Mouse (Mus musculus) liver, embryonic 11.5 days (tissue): ENCODE data around the gene Il22ra1. TPM values are rescaled to one million over a fixed set of nuclear protein-coding genes. Genes with fewer than 3 reads are reported as not detected.

ENCODE experiments used
- ATAC-seq: fragments of 200-750 bp; cut with Nextera tagmentation; replicated peaks from 2 replicates; pipeline ENCODE4 v1.8.0; 2017; ENCODE audit warnings: moderate number of reproducible peaks, mild to moderate bottlenecking, moderate TSS enrichment, moderate library complexity; ENCODE audit not compliant: low FRiP score
- DNase-seq: peaks from one replicate; pipeline ENCODE4 v3.0.0-alpha.2; 2017; ENCODE audit warnings: low spot score
- H3K27ac ChIP-seq: fragments of 300-500 bp; sonication (generic); 2 replicates; pipeline ENCODE4 v1.5.1; 2014; ENCODE audit warnings: mild to moderate bottlenecking, low read depth, low read length, control low read depth
- H3K27me3 ChIP-seq: fragments of 300-500 bp; sonication (generic); replicated peaks from 2 replicates; pipeline ENCODE4 v1.6.1; 2014; ENCODE audit warnings: low read length, mixed read lengths; ENCODE audit not compliant: control insufficient read depth, insufficient read depth
- H3K36me3 ChIP-seq: fragments of 300-500 bp; sonication (generic); 2 replicates; pipeline ENCODE4 v1.6.1; 2014; ENCODE audit warnings: mild to moderate bottlenecking, low read length, moderate library complexity, mixed read lengths; ENCODE audit not compliant: control insufficient read depth, insufficient read depth
- H3K4me1 ChIP-seq: fragments of 300-500 bp; sonication (generic); replicated peaks from 2 replicates; pipeline ENCODE4 v1.6.1; 2014; ENCODE audit warnings: low read length, mixed read lengths; ENCODE audit not compliant: control insufficient read depth, insufficient read depth
- H3K4me2 ChIP-seq: fragments of 300-500 bp; sonication (generic); 2 replicates; pipeline ENCODE4 v1.6.1; 2014; ENCODE audit warnings: mild to moderate bottlenecking, control low read depth, moderate library complexity
- H3K4me3 ChIP-seq: fragments of 300-500 bp; sonication (generic); 2 replicates; pipeline ENCODE4 v1.5.1; 2014; ENCODE audit warnings: low read depth, low read length, control low read depth
- H3K9ac ChIP-seq: fragments of 300-500 bp; sonication (generic); 2 replicates; pipeline ENCODE4 v1.6.1; 2014; ENCODE audit warnings: low read depth, low read length, control low read depth
- H3K9me3 ChIP-seq: fragments of 300-500 bp; sonication (generic); 2 replicates; pipeline ENCODE4 v1.6.1; 2016; ENCODE audit warnings: low read length, inconsistent platforms, mixed read lengths; ENCODE audit not compliant: control insufficient read depth
- WGBS: fragments of 180-500 bp; shearing (Covaris S2); extraction: QIAGEN DNeasy Blood & Tissue Kit; methylation state at CpG from one replicate; pipeline ENCODE4 v1.1.7; 2014; 5-methylcytosine and 5-hydroxymethylcytosine counted together
- polyA plus RNA-seq: library from polyadenylated mRNA; unstranded; fragments of >200 nt; fragmentation: Nextera tagmentation; extraction: Ambion mirVana; gene quantifications from 2 replicates; pipeline ENCODE4 v1.2.1, GENCODE M21; 2014

Gene Il22ra1
- polyA plus RNA-seq, 1 experiment from 2014 or later: 0.10 TPM

DNA sequence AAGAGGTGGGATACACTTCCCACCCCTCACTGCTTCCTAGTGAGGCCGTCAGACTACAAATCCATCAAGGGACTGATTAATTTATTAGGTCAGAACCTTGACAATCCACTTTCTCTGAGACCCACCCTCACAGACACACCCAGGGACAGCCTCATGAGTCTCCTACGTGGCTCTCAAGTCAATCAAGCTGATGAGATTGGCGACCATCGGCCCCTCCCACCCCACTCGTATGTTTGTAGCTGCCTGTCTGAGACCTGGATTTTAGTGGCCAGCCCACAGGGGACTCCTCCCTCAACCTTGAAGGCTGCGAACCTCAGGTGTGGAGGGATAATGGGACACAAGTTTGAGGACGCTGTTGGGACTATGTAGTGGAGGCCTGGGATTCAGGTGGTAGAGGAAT lies 11.2 kb downstream of the Il22ra1 start:
- H3K27ac ChIP-seq: peak overlapping the region; percentile 54; the same call in 1 of the 2 replicates
- peak; percentile 60; the same call in 1 of the 2 replicates for ATAC-seq
- no peak overlapping the region for H3K4me3 ChIP-seq
- H3K4me2 ChIP-seq: peak overlapping the region; percentile 26; the same call in 1 of the 2 replicates
- H3K27me3 ChIP-seq: 0 out of 2 replicates have a peak, but pooled peaks cover 4% of the 10 kb centered on the region
- peaks cover 5% of the 10 kb centered on the region; the same call in 1 of the 2 replicates for H3K9me3 ChIP-seq
- no peak overlapping the region for H3K9ac ChIP-seq
- WGBS: 56% methylated on average over 7 of the region's 7 CpGs
- H3K36me3 ChIP-seq: no peaks in the 10 kb centered on the region; the same call in 1 of the 2 replicates
- H3K4me1 ChIP-seq: peaks cover 17% of the 10 kb centered on the region
- no peak for DNase-seq

- Histone ChIP-seq H3K4me2 (no peak overlapping the region), H3K4me3 (no peak overlapping the region), H3K9me3 (no peaks in the 10 kb centered on the region; the same call in 1 of the 2 replicates), H3K27ac (peak overlapping the region; percentile 16; the same call in 1 of the 2 replicates), H3K36me3 (no peaks in the 10 kb centered on the region), H3K4me1 (peaks cover 17% of the 10 kb centered on the region), H3K9ac (no peak overlapping the region), H3K27me3 (0 out of 2 replicates have a peak, but pooled peaks cover 4% of the 10 kb centered on the region)
- DNase-seq (no peak), ATAC-seq (peak; percentile 87)
- 83% methylated on average over 14 of the region's 14 CpGs for WGBS
Observed at GRCm38 (mm10) chr4:135739672-135740071, 11.7 kb downstream of the Il22ra1 start.

- no peak overlapping the region for H3K9ac ChIP-seq
- H3K27ac ChIP-seq: no peak overlapping the region
- ATAC-seq: no peak
- H3K27me3 ChIP-seq: no peaks in the 10 kb centered on the region
- WGBS: 45% methylated on average over 6 of the region's 6 CpGs
- no peak for DNase-seq
- no peak overlapping the region for H3K4me2 ChIP-seq
- H3K4me1 ChIP-seq: peaks cover 14% of the 10 kb centered on the region
- no peaks in the 10 kb centered on the region for H3K36me3 ChIP-seq
- H3K4me3 ChIP-seq: no peak overlapping the region
- no peaks in the 10 kb centered on the region for H3K9me3 ChIP-seq
Observed at GRCm38 (mm10) chr4:135743520-135743919, 15.5 kb downstream of the Il22ra1 start.

- DNase-seq (no peak), ATAC-seq (no peak)
- Histone ChIP-seq H3K4me1 (0 out of 2 replicates have a peak, but pooled peaks cover 3% of the 10 kb centered on the region), H3K4me2 (no peak overlapping the region), H3K9me3 (no peaks in the 10 kb centered on the region), H3K36me3 (no peaks in the 10 kb centered on the region), H3K27me3 (no peaks in the 10 kb centered on the region), H3K9ac (no peak overlapping the region), H3K27ac (no peak overlapping the region), H3K4me3 (no peak overlapping the region)
- 60% methylated on average over 16 of the region's 16 CpGs for WGBS
Observed at GRCm38 (mm10) chr4:135744726-135745448, 16.9 kb downstream of the Il22ra1 start.

DNA sequence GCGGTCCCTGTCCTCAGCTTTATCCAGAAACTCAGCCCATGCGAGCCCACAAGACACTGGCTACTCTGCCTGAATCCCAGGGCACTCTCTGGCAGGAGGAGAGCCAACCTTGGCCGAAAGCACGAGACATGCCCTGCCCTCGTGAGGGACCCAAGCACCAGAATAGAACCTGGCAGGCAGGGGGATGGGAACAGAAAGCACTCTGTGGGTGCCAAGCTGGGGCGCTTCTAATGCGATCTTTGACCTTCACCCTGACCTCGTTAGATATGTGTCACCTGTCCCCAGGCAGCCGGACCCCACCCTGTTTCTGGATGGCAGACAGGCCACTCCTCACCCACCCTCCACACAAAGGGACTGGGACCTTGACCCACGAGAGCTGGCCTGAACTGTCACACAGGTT lies 17.6 kb downstream of the Il22ra1 start:
- no peak overlapping the region for H3K4me3 ChIP-seq
- H3K4me2 ChIP-seq: no peak overlapping the region
- H3K36me3 ChIP-seq: no peaks in the 10 kb centered on the region
- peak overlapping the region; percentile 19; the same call in 1 of the 2 replicates for H3K27ac ChIP-seq
- H3K9ac ChIP-seq: no peak overlapping the region
- no peaks in the 10 kb centered on the region for H3K9me3 ChIP-seq
- 75% methylated on average over 10 of the region's 10 CpGs for WGBS
- no peaks in the 10 kb centered on the region for H3K27me3 ChIP-seq
- H3K4me1 ChIP-seq: 0 out of 2 replicates have a peak, but pooled peaks cover 3% of the 10 kb centered on the region
- DNase-seq: no peak
- ATAC-seq: no peak

GRCm38 (mm10) chr4:135750896-135751295 lies 22.9 kb downstream of the Il22ra1 start:
- Histone ChIP-seq H3K4me2 (no peak overlapping the region), H3K9me3 (no peaks in the 10 kb centered on the region), H3K9ac (no peak overlapping the region), H3K36me3 (no peaks in the 10 kb centered on the region), H3K27me3 (no peaks in the 10 kb centered on the region), H3K4me3 (no peak overlapping the region), H3K27ac (no peak overlapping the region), H3K4me1 (peaks cover 13% of the 10 kb centered on the region; the same call in 1 of the 2 replicates)
- ATAC-seq: no peak
- WGBS: 73% methylated on average over 8 of the region's 8 CpGs
- no peak for DNase-seq

GRCm38 (mm10) chr4:135752106-135752778 lies 24.3 kb downstream of the Il22ra1 start:
- no peak overlapping the region for H3K4me3 ChIP-seq
- 62% methylated on average over 7 of the region's 7 CpGs for WGBS
- ATAC-seq: no peak
- H3K27me3 ChIP-seq: no peaks in the 10 kb centered on the region
- no peak overlapping the region for H3K9ac ChIP-seq
- H3K9me3 ChIP-seq: no peaks in the 10 kb centered on the region
- H3K4me1 ChIP-seq: peaks cover 13% of the 10 kb centered on the region; the same call in 1 of the 2 replicates
- H3K4me2 ChIP-seq: no peak overlapping the region
- H3K27ac ChIP-seq: no peak overlapping the region
- H3K36me3 ChIP-seq: no peaks in the 10 kb centered on the region
- DNase-seq: no peak

DNA sequence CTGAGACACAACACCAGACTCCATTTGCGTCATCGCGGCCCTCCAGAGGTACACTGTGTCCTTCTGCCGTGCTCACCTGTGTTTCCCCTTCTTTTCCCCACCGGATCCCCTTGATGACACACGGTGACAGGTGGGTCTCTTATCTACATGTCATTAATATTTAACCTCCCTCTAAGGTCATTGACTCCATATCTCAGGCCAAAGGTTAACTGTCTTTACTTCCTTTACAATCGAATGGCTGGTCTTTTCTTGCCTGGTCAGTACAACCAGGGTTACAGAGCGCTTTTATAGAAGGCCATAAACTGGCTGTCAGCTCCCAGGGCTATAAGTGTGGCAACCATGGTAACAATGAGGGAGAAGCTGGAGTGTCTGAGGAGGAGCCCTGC lies 24.8 kb downstream of the Il22ra1 start:
- peaks cover 13% of the 10 kb centered on the region; the same call in 1 of the 2 replicates for H3K4me1 ChIP-seq
- H3K4me2 ChIP-seq: no peak overlapping the region
- H3K36me3 ChIP-seq: no peaks in the 10 kb centered on the region
- peak overlapping the region; percentile 45; the same call in 1 of the 2 replicates for H3K27ac ChIP-seq
- H3K27me3 ChIP-seq: no peaks in the 10 kb centered on the region
- no peaks in the 10 kb centered on the region for H3K9me3 ChIP-seq
- ATAC-seq: no peak
- 63% methylated on average over 8 of the region's 8 CpGs for WGBS
- H3K4me3 ChIP-seq: no peak overlapping the region
- DNase-seq: no peak
- H3K9ac ChIP-seq: no peak overlapping the region
